Mouse (Mus musculus) megakaryocyte, embryonic 14.5 days (primary cell): ENCODE data around the gene Slc27a5. TPM values are rescaled to one million over a fixed set of nuclear protein-coding genes. Genes with fewer than 3 reads are reported as not detected.
A peak's percentile ranks its signal among the peaks of the same experiment; 100 is the strongest.

Experiments
- H3K27me3 ChIP-seq: replicated peaks from 2 replicates; pipeline ENCODE3; 2012; ENCODE audit warnings: inconsistent platforms
- H3K36me3 ChIP-seq: replicated peaks from 2 replicates; pipeline ENCODE3; 2012; ENCODE audit warnings: low read length, inconsistent platforms, mixed read lengths
- H3K4me1 ChIP-seq: 2 replicates; pipeline ENCODE4 v1.6.1; 2012; ENCODE audit warnings: inconsistent platforms
- H3K4me3 ChIP-seq: replicated peaks from 2 replicates; pipeline ENCODE3; 2012; ENCODE audit warnings: moderate library complexity, mild to moderate bottlenecking, inconsistent platforms
- H3K9me3 ChIP-seq: 2 replicates; pipeline ENCODE4 v1.6.1; 2012; ENCODE audit warnings: inconsistent platforms
- FLI1 ChIP-seq: IDR thresholded peaks from 2 replicates; pipeline ENCODE4 v1.6.1; 2012; ENCODE audit warnings: low read length, inconsistent platforms, mixed read lengths
- GATA1 ChIP-seq: IDR thresholded peaks from 3 replicates; pipeline ENCODE4 v1.6.1; 2012; ENCODE audit warnings: mixed read lengths, low read length, inconsistent platforms, borderline replicate concordance
- polyA plus RNA-seq: library from polyadenylated mRNA; stranded (reverse); fragments of >175 nt; gene quantifications from 2 replicates; pipeline ENCODE4 v1.2.3, GENCODE M21; 2012; ENCODE audit warnings: low replicate concordance; ENCODE audit not compliant: insufficient read depth

Slc27a5 gene
- polyA plus RNA-seq, 1 experiment: not detected

GRCm38 (mm10) chr7:12987409-12988189 is 10.4 kb downstream of the Slc27a5 start:
- H3K9me3 ChIP-seq: no peaks in the 10 kb centered on the region
- peaks cover 5% of the 10 kb centered on the region for H3K27me3 ChIP-seq
- peaks cover 6% of the 10 kb centered on the region for H3K36me3 ChIP-seq
- H3K4me3 ChIP-seq: no peak overlapping the region
- H3K4me1 ChIP-seq: peaks cover 11% of the 10 kb centered on the region
- TF ChIP-seq GATA1: no peak
- no peak for TF ChIP-seq FLI1

- Histone ChIP-seq H3K36me3 (peaks cover 13% of the 10 kb centered on the region), H3K4me3 (no peak overlapping the region), H3K9me3 (no peaks in the 10 kb centered on the region), H3K27me3 (peaks cover 5% of the 10 kb centered on the region), H3K4me1 (peaks cover 11% of the 10 kb centered on the region)
- TF ChIP-seq GATA1 (no peak), FLI1 (no peak)
Observed at GRCm38 (mm10) chr7:12986906-12987305, 11.1 kb downstream of the Slc27a5 start.

DNA sequence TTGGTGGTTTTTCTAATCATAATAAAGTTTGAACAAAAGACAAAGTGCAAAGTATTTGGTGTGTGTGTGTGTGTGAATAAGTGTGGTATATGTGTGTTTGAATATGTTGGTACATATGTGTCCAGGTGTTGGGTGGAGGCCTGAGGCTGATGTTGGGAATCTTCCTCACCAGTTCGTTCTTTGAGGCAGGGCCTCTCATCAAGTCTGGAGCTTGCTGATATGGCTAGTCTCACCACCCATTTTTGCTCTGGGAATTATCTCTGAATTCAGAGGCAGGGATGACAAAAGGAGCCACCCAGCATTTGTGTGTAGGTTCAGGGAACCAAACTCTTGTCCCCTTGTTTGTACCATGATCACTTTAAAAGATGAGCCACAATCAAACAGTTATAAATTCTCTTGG is 12.3 kb downstream of the Slc27a5 start:
- Histone ChIP-seq H3K9me3 (no peaks in the 10 kb centered on the region), H3K4me3 (no peak overlapping the region), H3K4me1 (peaks cover 11% of the 10 kb centered on the region), H3K36me3 (peaks cover 18% of the 10 kb centered on the region), H3K27me3 (peaks cover 1% of the 10 kb centered on the region)
- TF ChIP-seq FLI1 (no peak), GATA1 (no peak)

DNA sequence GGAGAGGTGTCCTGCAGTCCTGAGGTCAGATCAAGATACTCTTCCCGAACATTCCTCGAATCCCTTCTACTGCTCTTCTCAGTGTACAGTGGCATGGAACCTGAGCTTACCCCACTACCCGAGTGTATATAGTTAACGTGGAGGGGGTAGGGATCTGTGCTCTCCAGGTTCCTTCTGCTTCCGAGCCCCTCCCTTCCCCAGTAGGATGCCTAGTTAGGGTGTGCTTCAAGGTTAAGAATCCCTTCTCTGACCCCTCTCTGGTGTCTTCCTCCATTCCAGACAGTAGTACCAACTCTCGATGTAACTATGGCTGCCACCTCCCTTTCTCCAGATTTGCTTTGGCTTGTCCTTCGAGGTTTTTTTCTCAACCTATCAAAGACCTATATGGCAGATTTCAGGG is 17.7 kb downstream of the Slc27a5 start:
- no peak for TF ChIP-seq FLI1
- no peak for TF ChIP-seq GATA1
- Histone ChIP-seq H3K27me3 (no peaks in the 10 kb centered on the region), H3K36me3 (peaks cover 21% of the 10 kb centered on the region), H3K4me3 (no peak overlapping the region), H3K4me1 (peaks cover 30% of the 10 kb centered on the region), H3K9me3 (no peaks in the 10 kb centered on the region)

DNA sequence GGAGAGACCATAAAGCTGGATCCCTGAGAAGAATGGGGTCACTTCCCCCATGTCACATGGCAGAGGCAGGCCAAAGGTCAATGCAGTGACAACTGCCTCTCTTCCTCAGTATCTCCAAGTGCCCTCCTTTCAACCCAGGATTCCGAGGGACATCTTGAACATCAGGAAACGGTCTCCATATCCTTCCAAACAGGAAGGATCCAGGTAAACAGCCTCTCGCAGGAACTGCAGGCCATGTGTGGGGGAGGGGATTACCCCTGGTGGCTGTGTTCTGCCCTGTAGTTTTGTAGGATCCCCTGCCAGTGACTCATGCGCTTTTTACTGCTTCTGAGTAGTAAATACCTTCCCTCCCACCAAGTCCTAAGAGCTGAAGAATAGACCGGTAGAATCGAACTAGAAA is 18.2 kb downstream of the Slc27a5 start:
- Histone ChIP-seq H3K27me3 (no peaks in the 10 kb centered on the region), H3K9me3 (no peaks in the 10 kb centered on the region), H3K4me1 (peaks cover 30% of the 10 kb centered on the region), H3K36me3 (peaks cover 21% of the 10 kb centered on the region), H3K4me3 (peak overlapping the region; percentile 30)
- TF ChIP-seq GATA1 (no peak), FLI1 (no peak)

GRCm38 (mm10) chr7:12978931-12979722 is 18.9 kb downstream of the Slc27a5 start:
- peak overlapping the region; percentile 95 for H3K4me3 ChIP-seq
- peaks cover 30% of the 10 kb centered on the region for H3K4me1 ChIP-seq
- H3K9me3 ChIP-seq: no peaks in the 10 kb centered on the region
- no peak for TF ChIP-seq FLI1
- TF ChIP-seq GATA1: no peak
- H3K36me3 ChIP-seq: peaks cover 21% of the 10 kb centered on the region
- no peaks in the 10 kb centered on the region for H3K27me3 ChIP-seq

DNA sequence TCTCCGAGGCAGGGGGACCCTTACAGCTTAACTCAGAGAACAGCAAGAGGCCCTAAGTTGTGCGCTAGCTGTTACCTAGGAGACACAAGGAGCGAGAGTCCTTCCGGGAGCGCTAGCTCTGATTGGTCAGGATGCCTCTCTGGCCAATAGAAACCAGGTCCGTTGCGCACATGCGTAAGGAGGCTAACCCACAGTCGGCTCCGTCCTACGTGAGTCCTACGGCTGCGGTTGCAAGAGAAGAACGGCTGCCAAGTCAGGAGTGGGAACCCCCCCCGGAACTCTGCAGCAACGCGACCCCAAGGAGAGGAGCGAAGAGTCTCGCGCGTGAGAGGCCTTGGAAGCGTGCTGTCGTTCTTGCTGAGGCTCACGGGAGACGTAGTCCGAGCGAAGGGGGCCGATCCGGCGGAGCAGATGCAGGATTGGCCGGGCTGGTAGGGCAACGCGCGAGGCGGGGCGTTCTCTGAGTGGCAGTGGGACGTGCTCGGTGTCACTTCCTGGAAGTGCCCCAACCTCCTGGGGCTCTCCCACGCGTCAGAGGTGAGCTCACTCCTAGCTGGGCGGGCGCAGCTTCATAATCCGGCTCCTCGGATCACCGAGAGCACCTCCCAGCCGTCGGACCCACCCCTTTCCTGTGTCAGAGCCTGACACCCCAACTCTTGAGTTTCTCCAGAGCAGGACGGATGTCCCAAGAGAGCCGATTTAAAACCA is 20.2 kb downstream of the Slc27a5 start, which contains the start of gene Zfp446:
TSS of gene Zfp446 (plus strand) at position 167 of the 708 bp plus-strand sequence.
- Histone ChIP-seq H3K27me3 (no peaks in the 10 kb centered on the region), H3K4me1 (peaks cover 30% of the 10 kb centered on the region), H3K36me3 (peaks cover 28% of the 10 kb centered on the region), H3K4me3 (peak within 1 kb of the TSS; percentile 95), H3K9me3 (no peaks in the 10 kb centered on the region)
- TF ChIP-seq GATA1 (no peak), FLI1 (no peak)

- no peaks in the 10 kb centered on the region for H3K9me3 ChIP-seq
- peaks cover 61% of the 10 kb centered on the region for H3K4me1 ChIP-seq
- TF ChIP-seq GATA1: no peak
- TF ChIP-seq FLI1: no peak
- peaks cover 57% of the 10 kb centered on the region for H3K36me3 ChIP-seq
- H3K4me3 ChIP-seq: peak overlapping the region; percentile 30
- no peaks in the 10 kb centered on the region for H3K27me3 ChIP-seq
Observed at GRCm38 (mm10) chr7:12970906-12971305, 27.1 kb downstream of the Slc27a5 start.

DNA sequence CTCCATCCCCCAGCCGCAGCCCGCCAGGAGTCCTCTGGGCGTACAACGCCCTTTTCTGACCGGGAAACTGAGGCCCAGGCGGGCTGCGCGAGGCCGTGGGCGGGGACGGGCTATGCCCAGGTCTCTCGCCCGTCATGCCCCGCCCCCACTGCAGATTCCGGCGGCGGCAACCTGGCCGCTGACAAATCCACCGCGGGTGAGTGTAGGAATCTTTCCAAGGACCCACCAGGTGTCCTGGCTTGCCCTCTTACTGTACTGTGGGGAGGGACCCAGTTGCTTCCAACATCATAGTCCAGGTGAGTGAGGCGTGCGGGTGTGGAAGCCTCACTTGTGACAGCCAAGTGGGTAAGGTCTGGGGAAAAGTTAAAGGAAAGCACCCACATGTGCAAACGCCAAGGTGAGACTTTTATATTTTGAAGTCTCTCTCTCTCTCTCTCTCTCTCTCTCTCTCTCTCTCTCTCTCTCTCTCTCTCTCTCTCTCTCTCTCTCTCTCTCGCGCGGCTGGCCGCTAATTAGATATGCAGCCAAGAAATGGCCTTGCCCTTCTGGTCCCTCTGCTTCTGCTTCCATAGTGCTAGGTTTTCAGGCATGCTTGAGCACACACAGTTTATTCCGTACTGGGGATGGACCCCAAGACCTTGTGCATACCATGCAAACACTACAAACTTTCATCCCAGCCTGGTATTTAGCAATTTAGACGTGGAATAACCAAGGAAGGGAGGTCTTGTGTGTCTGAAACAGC is 31.7 kb downstream of the Slc27a5 start:
- no peak for TF ChIP-seq GATA1
- no peak for TF ChIP-seq FLI1
- H3K27me3 ChIP-seq: no peaks in the 10 kb centered on the region
- peaks cover 76% of the 10 kb centered on the region for H3K4me1 ChIP-seq
- peak overlapping the region; percentile 93 for H3K4me3 ChIP-seq
- H3K9me3 ChIP-seq: no peaks in the 10 kb centered on the region
- peaks cover 31% of the 10 kb centered on the region for H3K36me3 ChIP-seq
